Mouse (Mus musculus) G1E (cell line): Measurements from ENCODE around the gene Nsd1.

Experiments
- CTCF ChIP-seq: IDR thresholded peaks from 2 replicates; pipeline ENCODE4 v1.5.1; 2012; ENCODE audit warnings: low read depth, low read length, inconsistent platforms, mixed read lengths
- GATA1 ChIP-seq: IDR thresholded peaks from 2 replicates; pipeline ENCODE4 v1.6.1; 2012; ENCODE audit warnings: borderline replicate concordance, low read length, inconsistent platforms, mixed read lengths
- POLR2AphosphoS5 ChIP-seq: IDR thresholded peaks from 2 replicates; pipeline ENCODE4 v1.6.1; 2012; ENCODE audit warnings: low read depth, low read length, inconsistent platforms; ENCODE audit not compliant: insufficient replicate concordance
- TAL1 ChIP-seq: conservative IDR thresholded peaks from 2 replicates; pipeline ENCODE4 v1.6.1; 2012; ENCODE audit warnings: low read depth, low read length, inconsistent platforms, mixed read lengths

- TF ChIP-seq CTCF (no peak), GATA1 (no peak), TAL1 (no peak), POLR2AphosphoS5 (no peak)
Observed at GRCm38 (mm10) chr13:55312028-55312630, 102.5 kb downstream of the Nsd1 start.
